Mouse (Mus musculus): ENCODE results near the gene Gm21294. TPM values are rescaled to one million over a fixed set of nuclear protein-coding genes. Genes with fewer than 3 reads are reported as not detected.
"Not testable (repeated sequence)": the region's sequence is repeated elsewhere in the genome, so short reads cannot be mapped to it uniquely, and the experiment has no call there.

Gm21294 gene
- not detected in 2 replicates for polyA plus RNA-seq (2016; fragmentation: Nextera tagmentation; extraction: Ambion mirVana)

- H3K36me3 ChIP-seq; H3K4me1 ChIP-seq (replicated peaks); H3K9me3 ChIP-seq; ATAC-seq (ENCODE audit: insufficient number of reproducible peaks, insufficient read depth, low FRiP score, low TSS enrichment, low read depth); H3K4me3 ChIP-seq (replicated peaks); H3K27me3 ChIP-seq; H3K27ac ChIP-seq; H3K4me2 ChIP-seq; H3K9ac ChIP-seq (replicated peaks): not testable (repeated sequence)
- 95% methylated on average over 3 of the region's 5 CpGs for WGBS
Measured at GRCm38 (mm10) chrY:89052506-89052905, at the start of gene Gm21294. TSS of gene Gm21294 (plus strand) at chrY:89052806.

DNA sequence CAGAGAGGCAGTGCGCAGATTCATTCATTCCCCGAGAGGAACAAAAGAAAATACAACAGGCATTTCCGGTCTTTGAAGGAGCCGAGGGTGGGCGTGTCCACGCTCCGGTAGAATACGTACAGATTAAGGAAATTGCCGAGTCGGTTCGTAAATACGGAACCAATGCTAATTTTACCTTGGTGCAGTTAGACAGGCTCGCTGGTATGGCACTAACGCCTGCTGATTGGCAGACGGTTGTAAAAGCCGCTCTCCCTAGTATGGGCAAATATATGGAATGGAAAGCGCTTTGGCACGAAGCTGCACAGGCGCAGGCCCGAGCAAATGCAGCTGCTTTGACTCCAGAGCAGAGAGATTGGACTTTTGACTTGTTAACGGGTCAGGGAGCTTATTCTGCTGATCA, 73.6 kb downstream of the Gm21294 start:
- WGBS, result 82% methylated on average over 2 of the region's 21 CpGs
- H3K9me3 ChIP-seq; H3K36me3 ChIP-seq; H3K4me1 ChIP-seq (replicated peaks); H3K27ac ChIP-seq; H3K4me2 ChIP-seq; H3K4me3 ChIP-seq (replicated peaks); H3K27me3 ChIP-seq; H3K9ac ChIP-seq (replicated peaks); ATAC-seq (ENCODE audit: insufficient number of reproducible peaks, insufficient read depth, low FRiP score, low TSS enrichment, low read depth): not testable (repeated sequence)

Data from limb, embryonic 12.5 days (tissue).